Mouse (Mus musculus): ENCODE data around the gene Cntnap5b. TPM values are rescaled to one million over a fixed set of nuclear protein-coding genes. Genes with fewer than 3 reads are reported as not detected.

Cntnap5b gene
- total RNA-seq, 2 experiments from 2014 or later = 0.08 TPM; not detected in 1

GRCm38 (mm10) chr1:100331066-100331465 lies 558.5 kb downstream of the Cntnap5b start:
- no peak overlapping the region for H3K27ac ChIP-seq
- intact Hi-C loops (cut with DNase I) = no loop called here
- DNase-seq = no peak
- no peak for TF ChIP-seq CTCF (IDR thresholded peaks at IDR 0.05)
- no peak overlapping the region for H3K4me3 ChIP-seq

DNA sequence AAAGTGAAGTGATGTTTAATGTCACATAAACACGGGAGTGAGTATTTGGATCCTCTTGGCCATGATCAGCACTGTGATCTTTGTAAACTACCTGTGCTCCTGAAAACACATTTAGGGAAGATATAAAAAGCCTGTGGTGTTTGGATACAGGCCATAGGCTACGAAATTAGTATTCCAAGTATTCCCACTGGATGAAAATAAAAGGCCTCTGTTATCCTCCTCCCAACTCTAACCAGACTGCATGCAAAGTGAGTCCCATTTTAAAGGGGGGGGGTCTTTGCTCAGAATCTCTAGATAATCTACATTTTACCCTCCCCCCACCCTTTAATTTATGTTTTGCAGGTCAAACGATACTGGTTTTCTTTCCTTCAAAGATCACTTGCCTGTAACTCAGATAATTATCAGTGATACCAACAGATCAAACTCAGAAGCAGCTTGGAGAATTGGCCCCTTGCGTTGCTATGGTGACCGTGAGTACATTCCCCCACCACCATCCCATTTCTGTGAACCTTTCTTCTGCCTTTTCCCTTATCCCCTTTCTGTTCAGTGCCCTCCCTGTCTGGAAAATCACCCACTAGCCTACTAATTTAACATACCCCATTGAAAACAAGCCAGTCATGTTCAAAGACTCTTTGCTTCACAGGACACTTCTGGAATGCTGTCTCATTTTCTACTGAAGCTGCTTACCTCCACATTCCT lies 597.0 kb downstream of the Cntnap5b start:
- intact Hi-C loops (cut with DNase I) = no loop called here
- Histone ChIP-seq H3K4me3 (no peak overlapping the region), H3K27ac (no peak overlapping the region)
- DNase-seq = no peak
- TF ChIP-seq CTCF (IDR thresholded peaks at IDR 0.05) = no peak

- H3K27ac ChIP-seq = no peak overlapping the region
- intact Hi-C loops (cut with DNase I) = no loop called here
- DNase-seq = no peak
- no peak overlapping the region for H3K4me3 ChIP-seq
- no peak for TF ChIP-seq CTCF (IDR thresholded peaks at IDR 0.05)
These were observed 613.7 kb downstream of the Cntnap5b start for GRCm38 (mm10) chr1:100386252-100386651.

DNA sequence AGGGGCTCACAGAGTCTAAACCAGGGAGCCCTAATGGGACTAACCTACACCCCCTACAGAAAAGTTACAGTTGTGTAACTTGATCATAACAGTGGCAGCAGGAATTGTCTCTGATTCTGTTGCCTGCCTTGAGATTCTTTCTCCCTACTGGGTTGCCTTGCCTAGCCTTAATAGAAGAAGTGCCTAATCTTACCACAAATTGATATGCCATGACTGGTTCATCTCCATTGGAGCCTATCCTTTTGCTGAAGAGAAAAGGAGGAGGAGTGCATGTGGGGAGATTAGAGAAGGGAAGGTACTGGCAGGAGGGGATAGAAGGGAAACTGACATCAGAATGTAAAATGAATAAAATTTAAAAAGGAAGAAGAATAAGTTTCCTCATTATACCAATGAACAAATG lies 621.5 kb downstream of the Cntnap5b start:
- intact Hi-C loops (cut with DNase I) = no loop called here
- TF ChIP-seq CTCF (IDR thresholded peaks at IDR 0.05) = no peak
- Histone ChIP-seq H3K4me3 (no peak overlapping the region), H3K27ac (no peak overlapping the region)
- DNase-seq = no peak

DNA sequence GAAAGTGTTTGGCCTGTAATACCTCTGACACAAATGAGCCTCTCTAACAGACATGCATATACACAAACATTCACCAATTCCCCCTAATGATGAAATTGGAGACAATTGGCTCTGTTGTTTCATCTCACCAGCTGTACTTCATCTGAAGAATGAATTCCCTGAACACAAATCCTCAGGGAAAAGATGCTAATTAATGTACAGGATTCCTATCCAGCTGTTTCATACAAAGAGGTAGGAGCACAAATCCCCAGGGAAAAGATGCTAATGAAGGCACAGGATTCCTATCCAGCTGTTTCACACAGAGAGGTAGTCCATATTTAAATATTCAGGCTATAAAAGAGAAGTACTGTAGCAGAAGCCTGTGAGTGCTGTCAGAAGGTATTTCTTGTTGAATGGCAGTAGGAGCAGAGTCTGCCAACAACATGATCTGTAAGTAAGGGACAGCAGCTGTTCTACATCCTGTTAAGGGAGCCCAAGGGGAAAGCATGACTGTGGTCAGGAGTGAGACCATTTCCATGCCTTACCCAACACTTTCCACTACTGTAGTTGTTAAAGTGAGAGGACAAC lies 644.2 kb downstream of the Cntnap5b start:
- DNase-seq = no peak
- Histone ChIP-seq H3K4me3 (no peak overlapping the region), H3K27ac (no peak overlapping the region)
- intact Hi-C loops (cut with DNase I) = no loop called here
- TF ChIP-seq CTCF (IDR thresholded peaks at IDR 0.05) = no peak

- intact Hi-C loops (cut with DNase I) = no loop called here
- H3K27ac ChIP-seq = no peak overlapping the region
- DNase-seq = no peak
- H3K4me3 ChIP-seq = no peak overlapping the region
- TF ChIP-seq CTCF (IDR thresholded peaks at IDR 0.05) = no peak
These were observed 657.6 kb downstream of the Cntnap5b start for GRCm38 (mm10) chr1:100430038-100430774.

- intact Hi-C loops (cut with DNase I) = no loop called here
- no peak for DNase-seq
- H3K27ac ChIP-seq = no peak overlapping the region
- no peak overlapping the region for H3K4me3 ChIP-seq
- no peak for TF ChIP-seq CTCF (IDR thresholded peaks at IDR 0.05)
These were observed 691.3 kb downstream of the Cntnap5b start for GRCm38 (mm10) chr1:100463877-100464276.

- Histone ChIP-seq H3K27ac (no peak overlapping the region), H3K4me3 (no peak overlapping the region)
- intact Hi-C loops (cut with DNase I) = no loop called here
- TF ChIP-seq CTCF (IDR thresholded peaks at IDR 0.05) = no peak
- no peak for DNase-seq
These were observed 692.7 kb downstream of the Cntnap5b start for GRCm38 (mm10) chr1:100465226-100465625.

DNA sequence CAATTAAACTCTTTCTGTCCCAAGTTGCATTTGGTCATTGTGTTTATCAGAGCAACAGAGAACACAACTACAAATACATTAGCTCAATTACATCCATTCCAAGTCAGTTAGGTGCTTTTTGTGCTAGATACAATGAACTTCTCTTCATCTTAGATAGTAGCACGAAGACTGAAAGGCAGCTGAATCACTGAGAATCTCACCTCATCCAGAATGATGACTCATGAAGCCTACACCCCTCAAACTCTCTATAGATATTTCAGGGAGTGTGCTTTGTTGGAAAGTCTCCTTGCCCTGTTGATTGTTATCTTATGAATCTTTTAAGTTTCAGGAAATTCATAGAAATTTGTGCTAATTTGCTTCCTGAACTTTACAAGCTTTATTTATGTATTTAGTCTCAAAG lies 695.0 kb downstream of the Cntnap5b start:
- no peak for DNase-seq
- H3K27ac ChIP-seq = no peak overlapping the region
- TF ChIP-seq CTCF (IDR thresholded peaks at IDR 0.05) = no peak
- intact Hi-C loops (cut with DNase I) = no loop called here
- no peak overlapping the region for H3K4me3 ChIP-seq

- Histone ChIP-seq H3K27ac (no peak overlapping the region), H3K4me3 (no peak overlapping the region)
- no peak for DNase-seq
- intact Hi-C loops (cut with DNase I) = no loop called here
- TF ChIP-seq CTCF (IDR thresholded peaks at IDR 0.05) = no peak
These were observed 737.3 kb downstream of the Cntnap5b start for GRCm38 (mm10) chr1:100509866-100510265.

Measured in gastrocnemius, adult 2 months (tissue).